Mouse (Mus musculus) kidney, adult 2 months (tissue): ENCODE results near the gene Pitpnb.

Experiments
- CTCF ChIP-seq: fragments of 200-500 bp; conservative IDR thresholded peaks from 2 replicates; pipeline ENCODE4 v1.5.1; 2011; ENCODE audit warnings: low read depth, mild to moderate bottlenecking, control low read depth, low read length, moderate library complexity, mixed read lengths; ENCODE audit not compliant: insufficient read depth, insufficient read length
- POLR2A ChIP-seq: fragments of 200-500 bp; IDR thresholded peaks from one replicate; pipeline ENCODE4 v1.6.1; 2011; ENCODE audit warnings: low read depth, low read length, control low read depth

DNA sequence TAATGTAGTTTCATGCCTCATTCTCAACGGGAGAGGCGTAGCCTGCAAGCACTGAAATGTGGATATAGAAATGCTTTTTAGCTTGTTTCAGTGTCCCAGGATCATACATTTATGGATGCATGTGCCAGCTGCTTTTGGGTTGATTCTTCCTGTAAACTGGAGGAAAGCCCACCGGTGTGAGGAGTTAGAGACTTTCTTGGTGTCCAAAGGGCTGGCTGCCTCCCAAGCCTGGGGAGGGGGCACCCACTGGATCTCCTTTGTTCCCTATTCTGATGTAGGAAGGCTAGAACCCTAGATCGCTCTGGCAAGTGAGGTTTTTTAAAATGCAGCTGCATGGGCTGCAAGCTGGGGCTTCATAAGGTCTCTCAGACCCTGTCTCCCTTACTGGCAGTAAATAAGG, 93.1 kb downstream of the Pitpnb start:
- TF ChIP-seq CTCF: no peak
- no peak for TF ChIP-seq POLR2A
